Mouse (Mus musculus): ENCODE measurements around the gene Stfa1.
"Not testable (repeated sequence)": the region's sequence is repeated elsewhere in the genome, so short reads cannot be mapped to it uniquely, and the experiment has no call there.

The Stfa1 gene

GRCm38 (mm10) chr16:36276796-36277195 is at the start of gene Stfa1:
Stfa1 (plus strand) TSS chr16:36276951.
- DNase-seq: not testable (repeated sequence)

- DNase-seq: not testable (repeated sequence)
Measured at GRCm38 (mm10) chr16:36260585-36260984, 16.2 kb upstream of the Stfa1 start.

GRCm38 (mm10) chr16:36289140-36289539 is 12.4 kb downstream of the Stfa1 start:
- DNase-seq: no peak

GRCm38 (mm10) chr16:36307631-36308030 is 30.9 kb downstream of the Stfa1 start:
- DNase-seq: no peak

GRCm38 (mm10) chr16:36316111-36316510 is 39.4 kb downstream of the Stfa1 start:
- DNase-seq: not testable (repeated sequence)

GRCm38 (mm10) chr16:36319286-36319685 is 42.5 kb downstream of the Stfa1 start:
- no peak for DNase-seq

- DNase-seq: no peak
Measured at GRCm38 (mm10) chr16:36334232-36334631, 57.5 kb downstream of the Stfa1 start, which contains the start of gene BC117090. BC117090 (minus strand) TSS chr16:36334332.

All from cerebellum, adult 11-12 months (tissue).